Mouse (Mus musculus): ENCODE data around the gene Cited1.
A peak's percentile ranks its signal among the peaks of the same experiment; 100 is the strongest.

The Cited1 gene

GRCm38 (mm10) chrX:102251937-102252860, at the start of gene Cited1:
Cited1 (minus strand) TSS chrX:102252181.
- DNase-seq, result peak; percentile 61 to 63

- DNase-seq, result no peak
Observed at GRCm38 (mm10) chrX:102284889-102285288, 32.9 kb upstream of the Cited1 start.

- DNase-seq, result no peak
Observed at GRCm38 (mm10) chrX:102262620-102263345, 10.8 kb upstream of the Cited1 start.

GRCm38 (mm10) chrX:102259772-102260171, 7.8 kb upstream of the Cited1 start:
- DNase-seq, result no peak

GRCm38 (mm10) chrX:102253892-102254291, 1.9 kb upstream of the Cited1 start:
- DNase-seq, result peak; percentile 41 to 47

GRCm38 (mm10) chrX:102251221-102251936, 602 bp downstream of the Cited1 start:
- DNase-seq, result peak; percentile 3 to 40

GRCm38 (mm10) chrX:102250891-102251170, 1.1 kb downstream of the Cited1 start:
- DNase-seq, result peak in 1 of 2 experiments; percentile 30

GRCm38 (mm10) chrX:102250150-102250890, 1.7 kb downstream of the Cited1 start:
- DNase-seq, result no peak

GRCm38 (mm10) chrX:102244334-102244733, 7.6 kb downstream of the Cited1 start:
- no peak for DNase-seq

- DNase-seq, result peak; percentile 22 to 33
Observed at GRCm38 (mm10) chrX:102219126-102219525, 32.9 kb downstream of the Cited1 start.

- peak; percentile 12 to 17 for DNase-seq
Observed at GRCm38 (mm10) chrX:102215356-102215755, 36.6 kb downstream of the Cited1 start.

Data from cerebellum, adult 18-20 months (tissue).